ENCODE assay signal across 8 mouse cellular contexts in genomic region chr4:149549221-149549925, GRCm38 (mm10). TPM values are rescaled to one million over a fixed set of nuclear protein-coding genes. Genes with fewer than 3 reads are reported as not detected.
DNase-seq lines count a peak whose midpoint lies in the region; ATAC-seq and TF ChIP-seq lines count a peak whose summit lies in the region.

No protein-coding gene starts in this region.

- no peaks in the 10 kb centered on the region for H3K9me3 ChIP-seq in heart, embryonic 15.5 days (replicated peaks)
- H3K9me3 ChIP-seq in stomach, embryonic 14.5 days (ENCODE audit: control insufficient read depth, low read depth, low read length): no peaks in the 10 kb centered on the region

- peak; percentile 87 for TF ChIP-seq CTCF in liver, adult 2 months (IDR thresholded peaks at IDR 0.05; ENCODE audit: low read depth, low read length)

- H3K27ac ChIP-seq in heart, embryonic 15.5 days: no peak overlapping the region
- H3K27ac ChIP-seq in liver, adult 2 months (replicated peaks; ENCODE audit: insufficient read depth, low read depth, low read length): no peak overlapping the region
- H3K27ac ChIP-seq in stomach, embryonic 14.5 days (ENCODE audit: low read length): no peak overlapping the region

- no peak overlapping the region for H3K4me3 ChIP-seq in heart, embryonic 15.5 days
- H3K4me3 ChIP-seq in liver, adult 2 months (ENCODE audit: insufficient read depth, low read depth, low read length): no peak overlapping the region
- no peak overlapping the region for H3K4me3 ChIP-seq in stomach, embryonic 14.5 days (ENCODE audit: low read depth, low read length)

- no peaks in the 10 kb centered on the region for H3K4me1 ChIP-seq in heart, embryonic 15.5 days (replicated peaks)
- H3K4me1 ChIP-seq in liver, adult 2 months (ENCODE audit: control insufficient read depth, insufficient read depth, low read length): peaks cover 4% of the 10 kb centered on the region; the same call in 1 of the 2 replicates
- H3K4me1 ChIP-seq in stomach, embryonic 14.5 days (ENCODE audit: control insufficient read depth, insufficient read depth, low read length): no peaks in the 10 kb centered on the region

- no peaks in the 10 kb centered on the region for H3K79me2 ChIP-seq in liver, adult 2 months (ENCODE audit: control insufficient read depth, insufficient read depth, low read length)

- WGBS in heart, embryonic 15.5 days: 63% methylated on average over 9 of the region's 9 CpGs
- WGBS in liver, adult 2 months: 59% methylated on average over 9 of the region's 9 CpGs
- WGBS in stomach, embryonic 14.5 days: 67% methylated on average over 9 of the region's 9 CpGs

- DNase-seq in brain, adult 2 months (ENCODE audit: low read depth, low spot score): peak; percentile 97
- DNase-seq in kidney, postnatal 10 days: peak; percentile 85
- peak; percentile 55 for DNase-seq in liver, adult 2 months (ENCODE audit: extremely low read depth, low read depth, low spot score)
- peak; percentile 56 to 65 for DNase-seq in natural killer cell, adult 2 months (ENCODE audit: low spot score in 2 of 2)

- peaks cover 5% of the 10 kb centered on the region; the same call in 1 of the 2 replicates for H3K36me3 ChIP-seq in heart, embryonic 15.5 days
- H3K36me3 ChIP-seq in liver, adult 2 months (ENCODE audit: control insufficient read depth, insufficient read depth, low read length): no peaks in the 10 kb centered on the region
- peaks cover 3% of the 10 kb centered on the region; the same call in 1 of the 2 replicates for H3K36me3 ChIP-seq in stomach, embryonic 14.5 days (ENCODE audit: control insufficient read depth, insufficient read depth, low read length)

- H3K9ac ChIP-seq in heart, embryonic 15.5 days: no peak overlapping the region
- no peak overlapping the region for H3K9ac ChIP-seq in liver, adult 2 months (ENCODE audit: low read depth, low read length)
- H3K9ac ChIP-seq in stomach, embryonic 14.5 days (replicated peaks; ENCODE audit: low read depth, low read length): no peak overlapping the region

- peak; percentile 75 for ATAC-seq in CD4-positive, CD25-positive, alpha-beta regulatory T cell, adult 4 months
- ATAC-seq in erythroid progenitor cell, adult 5-6 weeks (replicated peaks; ENCODE audit: low FRiP score, poor library complexity, severe bottlenecking): peak; percentile 68
- ATAC-seq in heart, embryonic 15.5 days (replicated peaks; ENCODE audit: insufficient number of reproducible peaks, insufficient read depth, low FRiP score, low read depth): peak; percentile 67
- ATAC-seq in stomach, embryonic 14.5 days (ENCODE audit: insufficient number of reproducible peaks, insufficient read depth, low FRiP score, low read depth): peak; percentile 84

- H3K27me3 ChIP-seq in heart, embryonic 15.5 days: no peaks in the 10 kb centered on the region
- no peaks in the 10 kb centered on the region for H3K27me3 ChIP-seq in liver, adult 2 months (ENCODE audit: control insufficient read depth, insufficient read depth, low read length)
- no peaks in the 10 kb centered on the region for H3K27me3 ChIP-seq in stomach, embryonic 14.5 days (ENCODE audit: control insufficient read depth, insufficient read depth, low read length)

- H3K4me2 ChIP-seq in heart, embryonic 15.5 days: no peak overlapping the region
- no peak overlapping the region for H3K4me2 ChIP-seq in stomach, embryonic 14.5 days (replicated peaks; ENCODE audit: low read depth, low read length)

- TF ChIP-seq POLR2A in liver, adult 2 months (IDR thresholded peaks at IDR 0.05; ENCODE audit: extremely low read depth, insufficient read depth, low read length): no peak

RNA-seq across cellular contexts. Expression of gene Ctnnbip1, which starts 31.3 kb away (rescaled TPM):
- polyA plus RNA-seq in CD4-positive, CD25-positive, alpha-beta regulatory T cell, adult 4 months (2017; shearing (Covaris generic)): under 1 TPM; 0.35 to 0.39 TPM
- 0.42 TPM in 1 of 2 replicates, not detected in the other for total RNA-seq in erythroid progenitor cell, adult 5-6 weeks (2015; ENCODE audit: low replicate concordance)
- total RNA-seq in erythroid progenitor cell, adult 5-6 weeks (2017; ENCODE audit: low replicate concordance): 0.39 TPM in 1 of 2 replicates, not detected in the other
- 34.7 and 38.0 TPM in 2 replicates for polyA plus RNA-seq in heart, embryonic 15.5 days (2015; fragmentation: Nextera tagmentation; extraction: Ambion mirVana)
- 4.9 and 6.6 TPM in 2 replicates for total RNA-seq in liver, adult 2 months (2014; rRNA removed)
- polyA plus RNA-seq in liver, adult 2 months (2012; rRNA removed): 9.7 and 9.9 TPM in 2 replicates
- 57.7 and 57.8 TPM in 2 replicates for polyA plus RNA-seq in stomach, embryonic 14.5 days (2014; fragmentation: Nextera tagmentation; extraction: Ambion mirVana)

RNA-seq across cellular contexts. Expression of gene Clstn1, which starts 36.9 kb away (rescaled TPM):
- 1 to 10 TPM; 4.4 to 5.4 TPM for polyA plus RNA-seq in CD4-positive, CD25-positive, alpha-beta regulatory T cell, adult 4 months (2017; shearing (Covaris generic))
- total RNA-seq in erythroid progenitor cell, adult 5-6 weeks (2015; ENCODE audit: low replicate concordance): 0.72 and 0.84 TPM in 2 replicates
- total RNA-seq in erythroid progenitor cell, adult 5-6 weeks (2017; ENCODE audit: low replicate concordance): 0.64 and 0.83 TPM in 2 replicates
- 21.3 and 32.1 TPM in 2 replicates for polyA plus RNA-seq in heart, embryonic 15.5 days (2015; fragmentation: Nextera tagmentation; extraction: Ambion mirVana)
- 2.3 and 2.8 TPM in 2 replicates for total RNA-seq in liver, adult 2 months (2014; rRNA removed)
- 1.4 and 1.5 TPM in 2 replicates for polyA plus RNA-seq in liver, adult 2 months (2012; rRNA removed)
- polyA plus RNA-seq in stomach, embryonic 14.5 days (2014; fragmentation: Nextera tagmentation; extraction: Ambion mirVana): 22.9 and 24.6 TPM in 2 replicates
